Mouse (Mus musculus) embryonic facial prominence, embryonic 12.5 days (tissue): ENCODE measurements around the gene Map3k5. TPM values are rescaled to one million over a fixed set of nuclear protein-coding genes. Genes with fewer than 3 reads are reported as not detected.
A peak's percentile ranks its signal among the peaks of the same experiment; 100 is the strongest.
"Not testable (repeated sequence)": the region's sequence is repeated elsewhere in the genome, so short reads cannot be mapped to it uniquely, and the experiment has no call there.

Experiments
- ATAC-seq: fragments of 200-750 bp; cut with Nextera tagmentation; 2 replicates; pipeline ENCODE4 v1.8.0; 2017; ENCODE audit not compliant: insufficient number of reproducible peaks, insufficient read depth, low FRiP score, low TSS enrichment
- H3K27ac ChIP-seq: fragments of 300-500 bp; sonication (generic); 2 replicates; pipeline ENCODE4 v1.5.1; 2016; ENCODE audit warnings: mild to moderate bottlenecking
- H3K27me3 ChIP-seq: fragments of 300-500 bp; sonication (generic); 2 replicates; pipeline ENCODE4 v1.6.1; 2016; ENCODE audit warnings: mild to moderate bottlenecking, moderate library complexity
- H3K36me3 ChIP-seq: fragments of 300-500 bp; sonication (generic); 2 replicates; pipeline ENCODE4 v1.6.1; 2016; ENCODE audit warnings: mild to moderate bottlenecking
- H3K4me1 ChIP-seq: fragments of 300-500 bp; sonication (generic); 2 replicates; pipeline ENCODE4 v1.6.1; 2016
- H3K4me2 ChIP-seq: fragments of 300-500 bp; sonication (generic); replicated peaks from 2 replicates; pipeline ENCODE4 v1.6.1; 2016; ENCODE audit warnings: mild to moderate bottlenecking, moderate library complexity
- H3K4me3 ChIP-seq: fragments of 300-500 bp; sonication (generic); 2 replicates; pipeline ENCODE4 v1.5.1; 2016; ENCODE audit warnings: mild to moderate bottlenecking
- H3K9ac ChIP-seq: fragments of 300-500 bp; sonication (generic); 2 replicates; pipeline ENCODE4 v1.6.1; 2016; ENCODE audit warnings: mild to moderate bottlenecking, moderate library complexity
- H3K9me3 ChIP-seq: fragments of 300-500 bp; sonication (generic); 2 replicates; pipeline ENCODE4 v1.6.1; 2016; ENCODE audit warnings: mild to moderate bottlenecking, moderate library complexity
- WGBS: fragments of 180-500 bp; shearing (Covaris S2); methylation state at CpG from one replicate; pipeline ENCODE4 v1.1.7; 2016; 5-methylcytosine and 5-hydroxymethylcytosine counted together
- polyA plus RNA-seq: library from polyadenylated mRNA; unstranded; fragments of >200 nt; fragmentation: Nextera tagmentation; extraction: Ambion mirVana; gene quantifications from 2 replicates; pipeline ENCODE4 v1.2.1, GENCODE M21; 2016

The Map3k5 gene
- polyA plus RNA-seq, 1 experiment from 2014 or later: 2.5 TPM

- Histone ChIP-seq H3K27ac (no peak overlapping the region), H3K9me3 (no peaks in the 10 kb centered on the region), H3K36me3 (no peaks in the 10 kb centered on the region), H3K27me3 (no peaks in the 10 kb centered on the region), H3K9ac (no peak overlapping the region), H3K4me2 (no peak overlapping the region), H3K4me3 (no peak overlapping the region), H3K4me1 (no peaks in the 10 kb centered on the region)
- no peak for ATAC-seq
- 95% methylated on average over 2 of the region's 2 CpGs for WGBS
Measured at GRCm38 (mm10) chr10:19910516-19910915, 23.8 kb upstream of the Map3k5 start.

GRCm38 (mm10) chr10:19911583-19911982 is 22.7 kb upstream of the Map3k5 start:
- no peaks in the 10 kb centered on the region for H3K36me3 ChIP-seq
- H3K4me3 ChIP-seq: no peak overlapping the region
- ATAC-seq: no peak
- H3K4me2 ChIP-seq: no peak overlapping the region
- no peaks in the 10 kb centered on the region for H3K27me3 ChIP-seq
- WGBS: 20% methylated on average over 1 of the region's 1 CpGs
- H3K27ac ChIP-seq: no peak overlapping the region
- H3K4me1 ChIP-seq: no peaks in the 10 kb centered on the region
- H3K9me3 ChIP-seq: no peaks in the 10 kb centered on the region
- H3K9ac ChIP-seq: no peak overlapping the region

- ATAC-seq: no peak
Measured at GRCm38 (mm10) chr10:19913806-19914205, 20.5 kb upstream of the Map3k5 start.

GRCm38 (mm10) chr10:19915301-19915700 is 19.0 kb upstream of the Map3k5 start:
- no peaks in the 10 kb centered on the region for H3K4me1 ChIP-seq
- H3K4me2 ChIP-seq: no peak overlapping the region
- H3K36me3 ChIP-seq: no peaks in the 10 kb centered on the region
- H3K27ac ChIP-seq: no peak overlapping the region
- ATAC-seq: no peak
- no peak overlapping the region for H3K4me3 ChIP-seq
- H3K9ac ChIP-seq: no peak overlapping the region
- WGBS: 62% methylated on average over 1 of the region's 1 CpGs
- no peaks in the 10 kb centered on the region for H3K9me3 ChIP-seq
- H3K27me3 ChIP-seq: no peaks in the 10 kb centered on the region

More at GRCm38 (mm10) chr10:19913806-19914205, 20.5 kb upstream of the Map3k5 start:
- H3K36me3 ChIP-seq: no peaks in the 10 kb centered on the region
- H3K4me2 ChIP-seq: no peak overlapping the region
- WGBS: 87% methylated on average over 4 of the region's 4 CpGs
- no peak overlapping the region for H3K9ac ChIP-seq
- no peaks in the 10 kb centered on the region for H3K9me3 ChIP-seq
- no peak overlapping the region for H3K27ac ChIP-seq
- H3K4me3 ChIP-seq: no peak overlapping the region
- H3K4me1 ChIP-seq: no peaks in the 10 kb centered on the region
- H3K27me3 ChIP-seq: no peaks in the 10 kb centered on the region

GRCm38 (mm10) chr10:19922410-19922809 is 11.9 kb upstream of the Map3k5 start:
- Histone ChIP-seq H3K4me3 (no peak overlapping the region), H3K36me3 (no peaks in the 10 kb centered on the region), H3K4me1 (no peaks in the 10 kb centered on the region), H3K27ac (no peak overlapping the region), H3K4me2 (no peak overlapping the region), H3K9ac (no peak overlapping the region), H3K27me3 (no peaks in the 10 kb centered on the region), H3K9me3 (no peaks in the 10 kb centered on the region)
- ATAC-seq: no peak
- 62% methylated on average over 4 of the region's 4 CpGs for WGBS

- no peak overlapping the region for H3K27ac ChIP-seq
- H3K27me3 ChIP-seq: no peaks in the 10 kb centered on the region
- 73% methylated on average over 2 of the region's 2 CpGs for WGBS
- no peak for ATAC-seq
- no peaks in the 10 kb centered on the region for H3K36me3 ChIP-seq
- no peak overlapping the region for H3K4me2 ChIP-seq
- H3K4me1 ChIP-seq: no peaks in the 10 kb centered on the region
- no peaks in the 10 kb centered on the region for H3K9me3 ChIP-seq
- H3K4me3 ChIP-seq: no peak overlapping the region
- no peak overlapping the region for H3K9ac ChIP-seq
Measured at GRCm38 (mm10) chr10:19924256-19924655, 10.0 kb upstream of the Map3k5 start.

- ATAC-seq, H3K27me3 ChIP-seq, H3K36me3 ChIP-seq, H3K9me3 ChIP-seq, H3K4me1 ChIP-seq, H3K9ac ChIP-seq, H3K27ac ChIP-seq, H3K4me3 ChIP-seq, H3K4me2 ChIP-seq: not testable (repeated sequence)
- WGBS: 86% methylated on average over 4 of the region's 4 CpGs
Measured at GRCm38 (mm10) chr10:19926391-19926897, 7.8 kb upstream of the Map3k5 start.

- no peak overlapping the region for H3K4me2 ChIP-seq
- ATAC-seq: no peak
- 50% methylated on average over 1 of the region's 1 CpGs for WGBS
- H3K4me3 ChIP-seq: no peak overlapping the region
- H3K9me3 ChIP-seq: no peaks in the 10 kb centered on the region
- H3K9ac ChIP-seq: no peak overlapping the region
- H3K36me3 ChIP-seq: no peaks in the 10 kb centered on the region
- no peaks in the 10 kb centered on the region for H3K27me3 ChIP-seq
- 0 out of 2 replicates have a peak, but pooled peaks cover 5% of the 10 kb centered on the region for H3K4me1 ChIP-seq
- no peak overlapping the region for H3K27ac ChIP-seq
Measured at GRCm38 (mm10) chr10:19928205-19928604, 6.1 kb upstream of the Map3k5 start.

GRCm38 (mm10) chr10:19932986-19933385 is 1.3 kb upstream of the Map3k5 start:
- ATAC-seq: no peak
- H3K27ac ChIP-seq: no peak overlapping the region
- H3K27me3 ChIP-seq: peaks cover 3% of the 10 kb centered on the region; the same call in 1 of the 2 replicates
- no peaks in the 10 kb centered on the region for H3K9me3 ChIP-seq
- 22% methylated on average over 3 of the region's 3 CpGs for WGBS
- H3K9ac ChIP-seq: no peak overlapping the region
- no peak overlapping the region for H3K4me3 ChIP-seq
- H3K4me1 ChIP-seq: peaks cover 15% of the 10 kb centered on the region; the same call in 1 of the 2 replicates
- H3K4me2 ChIP-seq: peak overlapping the region; percentile 96
- H3K36me3 ChIP-seq: no peaks in the 10 kb centered on the region

GRCm38 (mm10) chr10:19933511-19934383 is 525 bp upstream of the Map3k5 start:
- H3K9ac ChIP-seq: peak overlapping the region; percentile 71
- no peaks in the 10 kb centered on the region for H3K36me3 ChIP-seq
- H3K4me3 ChIP-seq: peak overlapping the region; percentile 76
- H3K4me1 ChIP-seq: peaks cover 15% of the 10 kb centered on the region; the same call in 1 of the 2 replicates
- H3K4me2 ChIP-seq: peak overlapping the region; percentile 96
- no peaks in the 10 kb centered on the region for H3K9me3 ChIP-seq
- under 1% methylated on average over 88 of the region's 97 CpGs for WGBS
- peak overlapping the region; percentile 74 for H3K27ac ChIP-seq
- peak; percentile 82 for ATAC-seq
- H3K27me3 ChIP-seq: peaks cover 3% of the 10 kb centered on the region; the same call in 1 of the 2 replicates

- peaks cover 22% of the 10 kb centered on the region; the same call in 1 of the 2 replicates for H3K4me1 ChIP-seq
- peak overlapping the region; percentile 96 for H3K4me2 ChIP-seq
- peak overlapping the region; percentile 71; the same call in 1 of the 2 replicates for H3K9ac ChIP-seq
- H3K36me3 ChIP-seq: no peaks in the 10 kb centered on the region
- H3K27ac ChIP-seq: 0 out of 2 replicates have a peak overlapping the region, but pooled peaks have one; percentile 74
- peaks cover 3% of the 10 kb centered on the region; the same call in 1 of the 2 replicates for H3K27me3 ChIP-seq
- ATAC-seq: no peak
- WGBS: 2% methylated on average over 10 of the region's 10 CpGs
- H3K4me3 ChIP-seq: peak overlapping the region; percentile 76
- H3K9me3 ChIP-seq: no peaks in the 10 kb centered on the region
Measured at GRCm38 (mm10) chr10:19935295-19935623, 987 bp downstream of the Map3k5 start.

- WGBS: 31% methylated on average over 4 of the region's 4 CpGs
- peak overlapping the region; percentile 76; the same call in 1 of the 2 replicates for H3K4me3 ChIP-seq
- H3K9me3 ChIP-seq: no peaks in the 10 kb centered on the region
- H3K27ac ChIP-seq: no peak overlapping the region
- peaks cover 22% of the 10 kb centered on the region; the same call in 1 of the 2 replicates for H3K4me1 ChIP-seq
- H3K27me3 ChIP-seq: peaks cover 3% of the 10 kb centered on the region; the same call in 1 of the 2 replicates
- no peaks in the 10 kb centered on the region for H3K36me3 ChIP-seq
- peak overlapping the region; percentile 96 for H3K4me2 ChIP-seq
- no peak overlapping the region for H3K9ac ChIP-seq
- no peak for ATAC-seq
Measured at GRCm38 (mm10) chr10:19935821-19936367, 1.6 kb downstream of the Map3k5 start.
